Mouse (Mus musculus): ENCODE measurements around the gene Tmem28. TPM values are rescaled to one million over a fixed set of nuclear protein-coding genes. Genes with fewer than 3 reads are reported as not detected.

Tmem28 gene
- polyA plus RNA-seq (2012; rRNA removed; ENCODE audit: low replicate concordance), result 0.06 and 0.13 TPM in 2 replicates

GRCm38 (mm10) chrX:99820790-99821395 is at the start of gene Tmem28:
TSS of gene Tmem28 (plus strand) at chrX:99821021.

Other genes with a start within 250 kb of the Tmem28 start
- gene Eda, start 154.6 kb downstream of the Tmem28 start, polyA plus RNA-seq (2012; rRNA removed; ENCODE audit: low replicate concordance), result 2.4 and 6.5 TPM in 2 replicates